Mouse (Mus musculus) large intestine, adult 2 months (tissue): ENCODE results near the gene Ccdc87. TPM values are rescaled to one million over a fixed set of nuclear protein-coding genes. Genes with fewer than 3 reads are reported as not detected.
"Not testable (repeated sequence)": the region's sequence is repeated elsewhere in the genome, so short reads cannot be mapped to it uniquely, and the experiment has no call there.

Experiments used
- DNase-seq: peaks from one replicate; pipeline ENCODE4 v3.0.0-alpha.2; 2012; ENCODE audit warnings: low read depth, low spot score
- WGBS: fragments of 180-500 bp; shearing (Covaris S2); methylation state at CpG from one replicate; pipeline ENCODE4 v1.1.7; 2018; 5-methylcytosine and 5-hydroxymethylcytosine counted together
- polyA plus RNA-seq: library from polyadenylated mRNA; depleted of rRNA; stranded (reverse); fragments of >200 nt; gene quantifications from 2 replicates; pipeline ENCODE4 v1.2.3, GENCODE M21; 2012

Gene Ccdc87
- polyA plus RNA-seq, 1 experiment, result 0.09 TPM

DNA sequence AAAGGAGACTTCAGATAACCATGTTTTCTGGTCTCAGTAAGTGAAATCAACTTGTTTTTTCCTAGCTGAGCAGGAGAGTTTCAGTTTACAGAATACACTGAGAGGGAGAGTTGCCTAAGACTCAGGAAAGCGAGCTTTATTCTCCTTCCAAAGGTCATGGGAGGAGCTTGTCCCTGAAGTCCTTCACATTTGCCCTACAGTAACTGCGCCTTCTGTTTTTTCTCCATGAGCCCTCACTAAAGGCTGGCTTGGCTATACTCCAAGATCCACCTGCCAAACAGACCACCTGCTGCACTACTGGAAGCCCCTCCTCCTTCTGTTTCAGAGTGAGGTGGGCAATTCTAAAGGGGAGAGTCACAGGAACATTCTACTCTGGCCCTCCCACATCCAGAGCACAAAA is 3.1 kb upstream of the Ccdc87 start:
- DNase-seq, result no peak
- 33% methylated on average over 2 of the region's 2 CpGs for WGBS

GRCm38 (mm10) chr19:4837049-4837448 is 2.1 kb upstream of the Ccdc87 start:
- WGBS, result 94% methylated on average over 6 of the region's 6 CpGs
- DNase-seq, result no peak

GRCm38 (mm10) chr19:4838526-4839140 is 533 bp upstream of the Ccdc87 start:
- no peak for DNase-seq
- WGBS, result 12% methylated on average over 10 of the region's 10 CpGs

GRCm38 (mm10) chr19:4840848-4841247 is 1.7 kb downstream of the Ccdc87 start:
- no peak for DNase-seq
- WGBS, result 77% methylated on average over 9 of the region's 9 CpGs

- no peak for DNase-seq
These were observed 3.4 kb downstream of the Ccdc87 start for GRCm38 (mm10) chr19:4842611-4843010.

DNA sequence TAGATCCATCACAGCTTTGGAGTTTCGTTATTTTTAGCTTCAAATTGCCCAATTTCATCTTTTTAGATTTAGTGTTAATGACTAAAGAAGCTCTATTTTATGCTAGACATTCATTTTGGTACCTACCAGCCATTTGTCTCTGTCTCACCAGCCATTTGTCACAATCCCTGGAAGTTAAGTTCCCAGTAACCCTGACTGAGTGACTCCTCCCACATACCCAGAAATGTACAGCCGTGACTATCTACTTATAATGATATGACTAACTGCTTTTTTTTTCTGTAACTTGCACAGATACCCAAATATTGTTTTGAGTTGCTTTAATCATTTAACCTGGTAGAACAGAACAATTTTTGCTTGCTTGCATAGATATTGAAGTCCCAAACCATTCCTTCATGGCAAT is 6.7 kb downstream of the Ccdc87 start:
- DNase-seq, result no peak
- WGBS, result 67% methylated on average over 2 of the region's 2 CpGs

More at GRCm38 (mm10) chr19:4842611-4843010, 3.4 kb downstream of the Ccdc87 start:
- 47% methylated on average over 2 of the region's 2 CpGs for WGBS

DNA sequence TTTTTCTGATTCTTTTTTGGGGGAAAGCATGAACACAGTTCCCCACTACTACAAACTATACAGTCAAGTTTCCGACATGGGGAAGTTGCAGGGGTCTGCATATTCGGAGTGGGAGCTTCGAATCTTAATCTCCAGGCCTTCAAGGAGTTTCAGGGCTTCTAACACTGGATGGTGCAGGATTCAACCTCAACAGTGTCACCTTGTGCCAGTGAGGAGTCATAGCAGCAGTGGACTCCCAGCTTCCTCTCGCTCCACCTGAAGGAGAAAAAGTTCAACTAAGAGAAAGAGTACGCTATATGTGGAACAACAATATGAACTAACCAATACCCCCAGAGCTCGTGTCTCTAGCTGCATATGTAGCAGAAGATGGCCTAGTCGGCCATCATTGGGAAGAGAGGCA is 8.3 kb downstream of the Ccdc87 start:
- WGBS, result 18% methylated on average over 7 of the region's 7 CpGs
- no peak for DNase-seq

- 53% methylated on average over 4 of the region's 4 CpGs for WGBS
- no peak for DNase-seq
These were observed 10.6 kb downstream of the Ccdc87 start for GRCm38 (mm10) chr19:4849800-4850199.

GRCm38 (mm10) chr19:4850281-4850680 is 11.1 kb downstream of the Ccdc87 start:
- 50% methylated on average over 5 of the region's 5 CpGs for WGBS
- no peak for DNase-seq

DNA sequence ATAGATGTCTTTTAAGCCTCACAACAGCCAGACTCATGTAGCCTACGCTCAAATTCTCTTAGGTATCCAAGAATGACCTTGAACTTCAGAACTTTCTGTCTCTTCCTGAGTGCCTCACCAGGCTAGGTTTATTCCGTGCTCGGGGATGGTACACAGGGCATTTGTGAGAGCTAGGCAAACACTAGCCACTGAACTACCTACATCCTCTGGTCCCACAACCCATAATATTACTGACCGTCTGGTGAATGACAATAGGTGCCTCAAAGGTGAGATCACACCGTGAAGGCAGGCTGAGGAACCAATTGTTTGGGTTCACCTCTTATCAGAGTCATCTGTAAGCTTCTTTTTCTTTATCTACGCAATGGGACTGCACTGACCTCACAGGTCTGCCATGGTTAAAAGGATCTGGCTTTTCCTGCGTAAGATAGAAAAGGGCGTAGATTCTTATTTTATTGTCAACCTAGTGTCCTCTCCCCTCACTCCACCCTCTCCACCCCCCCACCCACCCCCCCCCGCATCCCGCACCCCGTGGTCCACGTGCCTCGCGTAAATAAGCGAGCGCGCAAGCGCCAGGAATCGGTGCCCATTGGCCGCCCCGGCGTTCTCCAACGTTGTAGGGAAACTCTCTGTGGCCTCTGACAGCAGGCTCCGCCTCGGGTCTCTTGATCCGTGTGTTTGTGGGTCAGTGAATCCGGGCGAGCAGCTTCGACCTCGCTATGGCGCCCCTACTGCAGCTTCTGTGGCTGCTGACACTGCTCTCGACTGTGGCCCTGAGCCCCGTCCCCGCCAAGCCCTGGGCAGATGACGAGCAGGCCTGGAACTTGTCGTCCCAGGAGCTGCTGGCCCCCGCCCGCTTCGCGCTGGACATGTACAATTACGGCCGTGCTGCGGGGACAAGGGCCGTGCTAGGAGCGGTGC is 15.6 kb downstream of the Ccdc87 start, which contains the start of gene Ctsf:
Gene Ctsf (plus strand): TSS at position 579 of the 918 bp plus-strand sequence.
- WGBS, result 2% methylated on average over 45 of the region's 45 CpGs
- DNase-seq, result no peak

- WGBS, result 8% methylated on average over 14 of the region's 14 CpGs
- DNase-seq, result no peak
These were observed 16.3 kb downstream of the Ccdc87 start for GRCm38 (mm10) chr19:4855470-4855820.

- WGBS, result 81% methylated on average over 4 of the region's 4 CpGs
- DNase-seq, result no peak
These were observed 16.8 kb downstream of the Ccdc87 start for GRCm38 (mm10) chr19:4855951-4856350.

DNA sequence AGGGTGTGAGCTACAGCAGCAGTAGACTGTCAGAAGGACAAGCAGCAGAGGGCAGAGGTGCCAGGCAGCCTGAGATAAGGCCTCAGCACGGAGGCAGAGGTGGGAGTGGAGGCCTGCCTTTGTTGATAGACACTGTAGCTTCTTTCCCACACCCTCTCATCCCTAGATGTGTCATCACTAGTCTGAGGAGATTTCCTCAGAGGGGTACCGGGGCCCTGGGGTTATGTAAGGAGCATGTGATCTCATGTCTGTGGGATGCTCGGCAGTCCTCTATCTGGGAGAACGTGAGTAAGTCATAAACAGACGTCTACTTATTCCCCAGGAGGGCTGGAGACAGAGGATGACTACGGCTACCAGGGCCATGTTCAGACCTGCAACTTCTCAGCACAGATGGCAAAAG is 19.9 kb downstream of the Ccdc87 start:
- DNase-seq, result no peak
- 62% methylated on average over 6 of the region's 6 CpGs for WGBS

GRCm38 (mm10) chr19:4863048-4863447 is 23.9 kb downstream of the Ccdc87 start:
- no peak for DNase-seq
- WGBS, result 71% methylated on average over 6 of the region's 6 CpGs

GRCm38 (mm10) chr19:4865147-4865546 is 26.0 kb downstream of the Ccdc87 start:
- WGBS, result 3% methylated on average over 17 of the region's 17 CpGs
- DNase-seq, result no peak

GRCm38 (mm10) chr19:4874613-4875012 is 35.4 kb downstream of the Ccdc87 start:
- 92% methylated on average over 1 of the region's 1 CpGs for WGBS
- DNase-seq, result not testable (repeated sequence)

GRCm38 (mm10) chr19:4876241-4876640 is 37.1 kb downstream of the Ccdc87 start:
- DNase-seq, result no peak
- 59% methylated on average over 4 of the region's 4 CpGs for WGBS

- WGBS, result 74% methylated on average over 3 of the region's 3 CpGs
- no peak for DNase-seq
These were observed 37.6 kb downstream of the Ccdc87 start for GRCm38 (mm10) chr19:4876755-4877154.

GRCm38 (mm10) chr19:4877785-4878184 is 38.6 kb downstream of the Ccdc87 start, which contains the start of gene Actn3:
Gene Actn3, minus strand, starts transcription at chr19:4877909.
- 7% methylated on average over 17 of the region's 17 CpGs for WGBS
- DNase-seq, result no peak

GRCm38 (mm10) chr19:4878405-4879323 is 39.5 kb downstream of the Ccdc87 start, which contains the start of gene Zdhhc24:
Gene Zdhhc24, plus strand, starts transcription at chr19:4878668.
- DNase-seq, result peak; percentile 78
- under 1% methylated on average over 52 of the region's 52 CpGs for WGBS
